Mouse (Mus musculus): Measurements from ENCODE around the gene Pmfbp1. TPM values are rescaled to one million over a fixed set of nuclear protein-coding genes. Genes with fewer than 3 reads are reported as not detected.

Gene Pmfbp1
- total and polyA plus RNA-seq, 2 experiments from 2014 or later: 1.2 to 2.2 TPM

- 72% methylated on average over 7 of the region's 7 CpGs for WGBS
- no peak for TF ChIP-seq CTCF (IDR thresholded peaks at IDR 0.05)
Measured at GRCm38 (mm10) chr8:109586972-109587504, 93.2 kb downstream of the Pmfbp1 start.

DNA sequence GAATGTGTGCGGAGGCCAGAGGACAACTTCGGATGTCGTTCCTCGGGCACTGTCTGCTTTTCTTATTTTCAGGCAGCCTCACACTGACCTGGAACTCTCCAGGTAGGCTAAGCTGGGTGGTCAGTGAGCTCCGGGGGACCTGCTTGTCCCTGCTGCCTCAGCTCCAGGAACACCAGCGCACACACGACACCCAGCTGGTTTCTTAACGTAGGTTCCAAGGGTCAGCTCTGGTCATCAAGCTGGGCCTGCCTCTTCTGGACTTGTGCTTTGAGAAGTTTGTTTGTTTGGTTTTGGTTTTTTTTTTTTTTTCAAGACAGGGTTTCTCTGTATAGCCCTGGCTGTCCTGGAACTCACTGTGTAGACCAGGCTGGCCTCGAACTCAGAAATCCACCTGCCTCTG lies 97.1 kb downstream of the Pmfbp1 start:
- WGBS: 89% methylated on average over 9 of the region's 9 CpGs

More at GRCm38 (mm10) chr8:109586972-109587504, 93.2 kb downstream of the Pmfbp1 start:
- Histone ChIP-seq H3K9ac (replicated peaks; ENCODE audit: low read length, poor library complexity, severe bottlenecking) (no peak overlapping the region), H3K27ac (ENCODE audit: low read depth, low read length) (no peak overlapping the region), H3K4me1 (ENCODE audit: insufficient read depth, low read length) (no peaks in the 10 kb centered on the region), H3K9me3 (ENCODE audit: low read length) (no peaks in the 10 kb centered on the region), H3K36me3 (ENCODE audit: insufficient read depth, low read length) (0 out of 2 replicates have a peak, but pooled peaks cover 2% of the 10 kb centered on the region), H3K4me3 (ENCODE audit: low read depth, low read length) (no peak overlapping the region), H3K27me3 (ENCODE audit: insufficient read depth, low read length) (no peaks in the 10 kb centered on the region), H3K4me2 (ENCODE audit: low read depth, low read length, poor library complexity, severe bottlenecking) (no peak overlapping the region)
- no peak for ATAC-seq (ENCODE audit: low FRiP score)
- DNase-seq (ENCODE audit: low spot score): no peak

DNA sequence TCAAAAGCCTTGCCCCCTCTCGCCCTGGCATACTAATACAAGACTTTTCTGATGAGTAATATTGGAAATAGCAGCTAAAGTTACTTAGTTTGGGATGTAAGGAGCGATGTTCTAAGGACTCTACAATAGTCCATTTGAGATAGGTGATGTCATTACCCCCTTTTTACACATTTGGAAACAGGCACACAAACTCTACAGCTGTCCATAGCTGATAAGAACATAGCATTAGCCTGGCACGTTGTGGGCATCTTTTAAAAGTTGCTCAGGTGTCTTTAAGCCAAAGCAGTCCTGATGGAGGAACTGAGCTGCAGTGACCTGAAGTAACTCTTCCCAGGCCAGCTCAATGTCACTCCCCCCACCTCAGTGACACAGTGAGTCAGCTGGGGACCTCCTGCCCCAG lies 97.5 kb downstream of the Pmfbp1 start:
- Histone ChIP-seq H3K9ac (replicated peaks; ENCODE audit: low read length, poor library complexity, severe bottlenecking) (no peak overlapping the region), H3K36me3 (ENCODE audit: insufficient read depth, low read length) (peaks cover 13% of the 10 kb centered on the region; the same call in 1 of the 2 replicates), H3K27ac (ENCODE audit: low read depth, low read length) (no peak overlapping the region), H3K4me1 (ENCODE audit: insufficient read depth, low read length) (no peaks in the 10 kb centered on the region), H3K4me2 (ENCODE audit: low read depth, low read length, poor library complexity, severe bottlenecking) (no peak overlapping the region), H3K9me3 (ENCODE audit: low read length) (no peaks in the 10 kb centered on the region), H3K27me3 (ENCODE audit: insufficient read depth, low read length) (no peaks in the 10 kb centered on the region), H3K4me3 (ENCODE audit: low read depth, low read length) (no peak overlapping the region)
- 88% methylated on average over 3 of the region's 3 CpGs for WGBS
- DNase-seq (ENCODE audit: low spot score) (no peak), ATAC-seq (ENCODE audit: low FRiP score) (no peak)
- TF ChIP-seq CTCF (IDR thresholded peaks at IDR 0.05): no peak

More for the DNA sequence above, 97.1 kb downstream of the Pmfbp1 start:
- H3K36me3 ChIP-seq (ENCODE audit: insufficient read depth, low read length): peaks cover 13% of the 10 kb centered on the region; the same call in 1 of the 2 replicates
- H3K27me3 ChIP-seq (ENCODE audit: insufficient read depth, low read length): no peaks in the 10 kb centered on the region
- H3K4me1 ChIP-seq (ENCODE audit: insufficient read depth, low read length): no peaks in the 10 kb centered on the region
- H3K9ac ChIP-seq (replicated peaks; ENCODE audit: low read length, poor library complexity, severe bottlenecking): no peak overlapping the region
- H3K9me3 ChIP-seq (ENCODE audit: low read length): no peaks in the 10 kb centered on the region
- H3K4me2 ChIP-seq (ENCODE audit: low read depth, low read length, poor library complexity, severe bottlenecking): no peak overlapping the region
- DNase-seq (ENCODE audit: low spot score): no peak
- ATAC-seq (ENCODE audit: low FRiP score): no peak
- no peak for TF ChIP-seq CTCF (IDR thresholded peaks at IDR 0.05)
- H3K4me3 ChIP-seq (ENCODE audit: low read depth, low read length): no peak overlapping the region
- no peak overlapping the region for H3K27ac ChIP-seq (ENCODE audit: low read depth, low read length)

GRCm38 (mm10) chr8:109592164-109592563 lies 98.3 kb downstream of the Pmfbp1 start:
- TF ChIP-seq CTCF (IDR thresholded peaks at IDR 0.05): no peak
- Histone ChIP-seq H3K27ac (ENCODE audit: low read depth, low read length) (no peak overlapping the region), H3K4me2 (ENCODE audit: low read depth, low read length, poor library complexity, severe bottlenecking) (no peak overlapping the region), H3K4me3 (ENCODE audit: low read depth, low read length) (no peak overlapping the region), H3K9ac (replicated peaks; ENCODE audit: low read length, poor library complexity, severe bottlenecking) (no peak overlapping the region), H3K4me1 (ENCODE audit: insufficient read depth, low read length) (no peaks in the 10 kb centered on the region), H3K36me3 (ENCODE audit: insufficient read depth, low read length) (peaks cover 13% of the 10 kb centered on the region; the same call in 1 of the 2 replicates), H3K27me3 (ENCODE audit: insufficient read depth, low read length) (no peaks in the 10 kb centered on the region), H3K9me3 (ENCODE audit: low read length) (no peaks in the 10 kb centered on the region)
- ATAC-seq (ENCODE audit: low FRiP score) (no peak), DNase-seq (ENCODE audit: low spot score) (peak; percentile 3)
- WGBS: 87% methylated on average over 5 of the region's 5 CpGs

Other genes with a start within 250 kb of the Pmfbp1 start
- 24.3 and 25.2 TPM in 2 replicates for gene Dhx38, start 71.8 kb downstream of the Pmfbp1 start, total RNA-seq (2014; rRNA removed)
- gene Dhx38, start 71.8 kb downstream of the Pmfbp1 start, polyA plus RNA-seq (2015; fragmentation: Nextera tagmentation; extraction: Ambion mirVana): 13.4 and 13.5 TPM in 2 replicates
- 10.0 and 14.3 TPM in 2 replicates for gene Txnl4b, start 71.9 kb downstream of the Pmfbp1 start, total RNA-seq (2014; rRNA removed)
- 33.5 TPM in 2 replicates for gene Txnl4b, start 71.9 kb downstream of the Pmfbp1 start, polyA plus RNA-seq (2015; fragmentation: Nextera tagmentation; extraction: Ambion mirVana)
- gene Hp, start 85.1 kb downstream of the Pmfbp1 start, total RNA-seq (2014; rRNA removed): 1.6 TPM in 1 of 2 replicates, not detected in the other
- 0.12 and 0.26 TPM in 2 replicates for gene Hp, start 85.1 kb downstream of the Pmfbp1 start, polyA plus RNA-seq (2015; fragmentation: Nextera tagmentation; extraction: Ambion mirVana)
- gene Dhodh, start 114.6 kb downstream of the Pmfbp1 start, total RNA-seq (2014; rRNA removed): 15.0 and 23.9 TPM in 2 replicates
- gene Dhodh, start 114.6 kb downstream of the Pmfbp1 start, polyA plus RNA-seq (2015; fragmentation: Nextera tagmentation; extraction: Ambion mirVana): 23.7 and 24.7 TPM in 2 replicates
- 0.22 and 0.33 TPM in 2 replicates for gene Pkd1l3, start 120.5 kb downstream of the Pmfbp1 start, total RNA-seq (2014; rRNA removed)
- gene Pkd1l3, start 120.5 kb downstream of the Pmfbp1 start, polyA plus RNA-seq (2015; fragmentation: Nextera tagmentation; extraction: Ambion mirVana): 0.07 and 0.16 TPM in 2 replicates
- 96.1 and 107 TPM in 2 replicates for gene Ist1, start 199.2 kb downstream of the Pmfbp1 start, total RNA-seq (2014; rRNA removed)
- gene Ist1, start 199.2 kb downstream of the Pmfbp1 start, polyA plus RNA-seq (2015; fragmentation: Nextera tagmentation; extraction: Ambion mirVana): 109 and 110 TPM in 2 replicates
- gene Zfp821, start 211.5 kb downstream of the Pmfbp1 start, total RNA-seq (2014; rRNA removed): 68.2 and 72.9 TPM in 2 replicates
- gene Zfp821, start 211.5 kb downstream of the Pmfbp1 start, polyA plus RNA-seq (2015; fragmentation: Nextera tagmentation; extraction: Ambion mirVana): 54.3 and 58.7 TPM in 2 replicates
- gene Atxn1l, start 243.7 kb downstream of the Pmfbp1 start, total RNA-seq (2014; rRNA removed): 12.4 and 16.9 TPM in 2 replicates
- gene Atxn1l, start 243.7 kb downstream of the Pmfbp1 start, polyA plus RNA-seq (2015; fragmentation: Nextera tagmentation; extraction: Ambion mirVana): 1.8 and 3.9 TPM in 2 replicates